Mouse (Mus musculus) urinary bladder, postnatal 25 days (tissue): ENCODE data around the gene Tspyl1.
A peak's percentile ranks its signal among the peaks of the same experiment; 100 is the strongest.
"Not testable (repeated sequence)": the region's sequence is repeated elsewhere in the genome, so short reads cannot be mapped to it uniquely, and the experiment has no call there.

Experiments used
- DNase-seq: peaks from one replicate; pipeline ENCODE4 v3.0.0; 2022; ENCODE audit warnings: low spot score

Gene Tspyl1

DNA sequence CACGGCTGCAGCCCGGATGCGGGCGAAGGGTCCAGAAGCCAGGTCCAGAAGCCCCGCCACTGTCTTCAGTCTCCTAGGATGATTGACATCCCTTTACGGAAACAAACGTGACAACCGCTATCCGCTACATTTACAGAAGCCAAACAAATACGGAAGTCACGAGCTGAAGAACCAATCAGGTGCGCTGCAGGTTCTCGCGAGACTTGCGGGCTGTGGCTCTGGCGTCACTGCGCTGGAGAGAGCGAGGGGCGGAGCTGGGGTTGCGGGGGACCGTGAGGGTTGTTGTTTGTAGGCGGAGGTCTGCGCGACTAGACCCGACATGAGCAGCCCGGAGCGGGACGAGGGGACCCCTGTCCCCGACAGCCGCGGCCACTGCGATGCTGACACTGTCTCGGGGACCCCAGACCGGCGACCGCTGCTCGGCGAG, at the start of gene Tspyl1:
Gene Tspyl1, plus strand, starts transcription at position 229 of the 427 bp plus-strand sequence.
- peak; percentile 97 for DNase-seq

DNA sequence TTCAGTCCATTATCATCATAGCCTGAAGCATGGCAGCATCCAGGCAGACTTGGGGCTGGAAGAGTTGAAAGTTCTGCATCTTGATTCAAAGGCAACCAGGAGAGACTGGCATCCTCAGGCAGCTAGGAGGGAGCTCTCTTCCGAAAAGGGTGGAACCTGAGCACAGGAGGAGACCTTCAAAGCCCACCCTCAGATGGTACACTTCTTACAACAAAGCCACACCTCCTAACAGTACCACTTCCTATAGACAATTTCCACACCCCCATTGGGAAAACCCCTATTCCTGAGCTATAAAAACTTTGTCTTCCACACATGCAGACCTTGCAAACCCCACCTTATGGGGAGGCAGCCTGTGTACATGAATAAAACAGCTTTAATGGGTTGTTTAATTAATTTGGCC, 48.6 kb upstream of the Tspyl1 start:
- DNase-seq, result no peak

DNA sequence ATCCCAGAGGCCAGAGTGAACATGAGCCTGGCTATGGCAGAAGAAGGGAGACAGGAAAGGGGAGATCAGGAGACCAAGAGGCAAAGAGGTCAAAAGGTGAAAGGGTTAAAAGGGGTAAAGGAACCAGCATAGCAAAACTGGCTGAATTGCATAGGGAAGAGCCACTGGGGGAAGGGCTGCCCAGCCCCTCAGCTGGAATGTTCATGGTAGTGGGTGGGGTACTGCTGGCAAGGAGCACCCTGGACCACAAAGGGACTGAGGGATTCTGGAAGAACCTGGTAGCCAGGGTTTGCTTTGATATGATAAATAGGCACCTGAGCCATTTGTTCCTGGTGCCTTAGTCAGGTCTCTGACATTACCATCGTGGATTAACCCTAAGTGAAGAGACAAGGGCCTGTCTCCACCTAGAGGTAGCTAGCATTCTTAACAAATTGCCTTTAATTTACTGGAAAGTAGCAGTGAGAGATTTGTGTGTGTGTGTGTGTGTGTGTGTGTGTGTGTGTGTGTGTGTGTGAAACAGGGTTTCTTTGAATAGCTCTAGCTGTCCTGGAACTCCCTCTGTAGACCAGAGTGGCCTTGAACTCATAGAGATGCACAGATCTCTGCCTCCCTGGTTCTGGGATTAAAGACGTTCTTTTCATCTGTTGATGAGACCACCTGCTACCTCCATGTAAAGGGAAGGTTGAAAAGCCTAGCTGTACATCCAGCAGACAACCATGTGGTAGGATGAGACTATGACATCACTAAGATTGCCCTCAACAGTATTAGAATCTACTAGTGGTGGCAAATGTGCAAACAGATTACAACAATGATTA, 47.9 kb upstream of the Tspyl1 start:
- DNase-seq, result no peak

DNA sequence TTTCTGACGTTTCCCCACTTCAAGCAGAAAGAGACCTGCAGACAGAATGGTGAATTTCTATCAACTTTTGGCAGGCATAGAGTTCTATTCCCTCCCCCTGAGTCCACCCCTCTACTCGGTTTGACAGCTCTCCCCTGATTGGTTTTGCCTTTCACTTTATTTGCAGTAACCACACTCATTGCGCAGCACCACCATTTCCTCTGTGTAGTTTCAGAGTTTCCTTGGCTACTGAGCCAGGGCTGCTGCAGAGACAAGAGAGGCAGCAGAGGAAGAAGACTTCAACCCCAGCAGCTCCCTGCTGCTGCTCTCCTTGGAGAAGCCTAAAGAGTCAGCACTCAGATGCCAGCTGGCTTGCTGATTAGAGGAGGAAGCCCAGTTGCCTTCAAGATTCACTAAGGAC, 46.6 kb upstream of the Tspyl1 start:
- no peak for DNase-seq

DNA sequence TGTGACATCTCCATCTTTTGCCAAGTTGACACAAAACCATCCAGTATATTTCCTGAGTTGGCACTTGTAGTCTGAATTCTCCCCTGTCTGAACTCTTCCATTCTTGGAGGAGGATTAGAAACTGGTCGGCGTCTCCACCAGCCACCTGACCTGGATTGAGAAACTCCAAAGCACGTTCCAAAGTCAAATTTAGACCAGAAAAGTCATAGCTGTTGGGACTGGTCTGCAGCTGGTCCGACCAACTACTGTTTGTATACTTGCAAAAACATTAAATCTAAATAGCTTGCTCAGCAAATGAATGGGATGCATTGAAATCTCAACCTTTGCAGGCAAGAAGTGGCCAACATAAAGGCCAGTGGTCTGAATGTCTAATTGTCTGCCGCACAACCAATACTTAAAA, 45.4 kb upstream of the Tspyl1 start:
- DNase-seq, result no peak

DNA sequence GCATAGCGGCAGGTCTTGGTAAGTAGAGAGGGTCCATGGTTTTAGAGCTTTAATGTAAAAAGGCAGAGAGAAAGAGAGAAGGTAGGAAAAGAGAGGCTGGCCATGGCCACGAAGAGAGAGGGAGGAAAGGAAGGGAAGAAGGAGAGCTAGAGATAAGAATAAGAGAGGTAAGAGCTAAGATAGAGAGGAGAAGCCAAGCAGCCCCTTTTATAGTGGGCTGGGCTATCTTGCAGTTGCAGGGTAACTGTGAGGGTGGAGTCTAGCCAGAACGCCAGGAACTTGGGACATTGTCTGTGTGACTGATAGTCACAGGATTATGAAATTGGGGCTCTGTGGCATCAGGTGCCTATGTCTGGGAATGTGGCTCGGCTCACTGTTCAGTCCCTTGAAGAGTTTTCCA, 43.5 kb upstream of the Tspyl1 start:
- no peak for DNase-seq

DNA sequence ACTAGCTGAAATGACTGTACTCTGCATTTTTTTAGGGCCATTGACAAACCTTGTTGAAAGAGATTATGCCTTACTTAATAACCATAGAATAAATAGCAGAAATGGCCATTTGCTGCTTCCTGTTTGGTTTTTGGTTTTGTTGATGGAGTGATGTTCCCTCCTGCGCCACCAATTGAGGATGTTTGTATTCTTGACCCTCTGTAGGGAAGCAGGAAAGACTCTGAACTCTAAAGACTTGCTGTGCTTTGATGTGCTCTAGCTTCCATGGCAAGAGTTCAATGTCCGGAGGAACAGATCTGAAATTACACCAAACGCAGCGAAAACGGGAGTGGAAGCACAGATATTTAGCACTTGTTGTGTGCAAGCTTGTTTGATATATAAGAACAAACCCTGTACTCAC, 37.2 kb upstream of the Tspyl1 start:
- no peak for DNase-seq

DNA sequence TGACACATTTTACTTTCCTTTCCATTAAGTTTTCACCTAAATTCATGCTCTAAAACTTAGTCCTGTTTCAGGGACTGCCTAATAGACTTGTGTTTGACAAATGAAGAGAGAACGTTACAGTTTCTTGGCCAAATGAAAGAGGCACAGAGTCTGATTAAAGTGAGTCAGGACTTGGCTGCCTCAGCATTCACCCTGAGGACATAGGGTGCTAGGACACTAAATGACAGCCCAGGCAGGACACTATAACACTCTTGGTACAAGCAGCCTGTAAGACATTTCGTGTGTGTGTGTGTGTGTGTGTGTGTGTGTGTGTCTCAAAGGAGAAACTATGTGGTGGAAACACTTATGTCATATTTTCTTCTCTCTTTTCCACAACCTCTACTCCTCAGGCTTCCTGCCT, 35.9 kb upstream of the Tspyl1 start:
- DNase-seq, result no peak

DNA sequence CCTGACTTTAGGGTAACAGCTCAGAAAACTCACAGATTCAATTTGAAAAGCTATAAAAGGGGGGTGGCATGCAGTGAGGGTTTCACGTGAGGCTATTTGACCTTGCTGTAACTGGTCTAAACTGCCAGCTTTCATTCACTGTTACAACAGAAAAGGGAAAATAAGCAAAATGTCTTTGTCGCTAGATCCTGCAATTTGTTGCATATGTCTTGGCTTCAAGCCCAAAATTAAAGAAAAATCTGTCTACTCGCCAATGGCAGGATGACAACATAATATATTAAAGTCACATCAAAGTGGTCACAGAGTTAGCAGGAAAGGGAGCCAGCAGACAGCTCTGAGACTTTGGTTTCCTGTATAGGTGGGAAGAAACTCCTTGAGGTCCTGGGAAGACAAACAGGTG, 34.2 kb upstream of the Tspyl1 start:
- no peak for DNase-seq

DNA sequence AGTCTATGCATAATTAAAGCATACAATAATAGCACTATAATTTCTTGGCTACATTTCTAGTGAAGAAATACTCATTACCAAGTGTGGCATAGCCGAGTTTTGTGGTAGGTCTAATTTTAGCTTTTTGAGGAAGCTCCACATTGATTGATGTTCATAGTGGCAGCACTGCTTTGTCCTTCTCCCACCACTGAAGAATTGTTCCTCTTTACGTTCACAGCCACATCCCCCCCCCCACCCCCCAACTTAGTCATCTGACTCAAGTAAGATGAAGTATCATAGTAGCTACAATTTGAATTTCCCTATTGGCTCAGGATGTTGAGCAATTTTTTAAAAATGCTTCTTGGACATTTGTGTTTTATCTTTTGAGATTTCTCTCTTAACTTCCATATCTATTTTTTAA, 32.4 kb upstream of the Tspyl1 start:
- DNase-seq, result no peak

DNA sequence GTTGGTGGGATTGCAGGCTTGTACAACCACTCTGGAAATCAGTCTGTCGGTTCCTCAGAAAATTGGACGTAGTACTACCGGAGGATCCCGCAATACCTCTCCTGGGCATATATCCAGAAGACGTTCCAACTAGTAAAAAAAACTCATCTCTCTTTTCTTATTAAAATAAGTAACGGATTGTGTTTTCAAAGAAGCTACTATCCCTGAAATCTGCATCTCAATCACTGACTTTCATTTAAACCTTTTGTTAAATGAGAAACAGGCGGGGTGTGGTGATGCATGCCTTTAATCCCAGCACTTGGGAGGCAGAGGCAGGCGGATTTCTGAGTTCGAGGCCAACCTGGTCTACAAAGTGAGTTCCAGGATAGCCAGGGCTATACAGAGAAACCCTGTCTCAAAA, 29.2 kb upstream of the Tspyl1 start:
- not testable (repeated sequence) for DNase-seq

DNA sequence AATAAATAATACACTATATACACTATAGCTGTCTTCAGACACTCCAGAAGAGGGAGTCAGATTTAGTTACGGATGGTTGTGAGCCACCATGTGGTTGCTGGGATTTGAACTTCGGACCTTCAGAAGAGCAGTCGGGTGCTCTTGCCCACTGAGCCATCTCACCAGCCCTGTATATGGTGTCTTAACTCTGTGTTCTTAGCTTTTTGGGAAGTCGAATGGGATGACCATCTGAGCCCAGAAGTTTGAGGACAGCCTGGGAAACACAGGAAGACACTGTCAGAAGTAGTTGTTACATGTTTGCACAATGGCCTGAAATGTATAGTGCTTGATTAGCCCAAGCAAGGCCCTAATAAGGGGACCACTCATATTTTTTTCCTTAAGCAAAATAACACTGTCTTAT, 16.9 kb upstream of the Tspyl1 start:
- no peak for DNase-seq

DNA sequence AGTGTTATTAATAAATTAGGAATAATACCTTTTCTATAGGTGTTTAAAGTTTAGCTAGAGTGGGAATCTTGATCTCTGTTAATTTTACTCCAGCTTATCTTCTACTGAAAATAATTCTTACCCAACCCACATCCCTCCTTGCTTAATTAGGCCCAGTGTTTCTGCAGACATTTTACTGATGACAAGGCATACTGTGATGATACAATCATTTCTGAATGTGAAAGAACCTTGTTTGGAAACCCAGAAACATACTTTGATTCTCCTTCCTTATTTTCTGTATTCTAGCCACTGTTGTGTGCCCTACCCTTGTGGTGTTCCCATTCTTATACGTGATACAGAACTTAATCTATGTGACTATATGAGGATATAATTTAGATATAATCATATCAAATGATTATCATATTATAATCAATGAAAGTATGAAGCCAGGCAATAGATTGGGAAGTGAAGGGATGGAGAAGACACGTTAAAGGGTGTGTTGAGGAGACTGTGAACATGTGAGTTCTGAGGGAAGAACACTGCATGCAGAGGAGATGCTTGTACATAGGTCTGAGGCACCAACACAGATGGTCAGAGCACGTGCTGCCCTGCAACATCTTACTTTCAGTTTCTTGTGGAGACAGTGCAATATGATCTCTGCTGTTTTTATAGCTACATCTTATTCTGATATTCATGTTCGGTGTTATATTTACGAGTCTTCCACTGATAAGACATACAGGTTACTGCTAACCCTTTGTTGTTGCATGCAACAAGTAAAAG, 14.5 kb upstream of the Tspyl1 start:
- DNase-seq, result no peak

DNA sequence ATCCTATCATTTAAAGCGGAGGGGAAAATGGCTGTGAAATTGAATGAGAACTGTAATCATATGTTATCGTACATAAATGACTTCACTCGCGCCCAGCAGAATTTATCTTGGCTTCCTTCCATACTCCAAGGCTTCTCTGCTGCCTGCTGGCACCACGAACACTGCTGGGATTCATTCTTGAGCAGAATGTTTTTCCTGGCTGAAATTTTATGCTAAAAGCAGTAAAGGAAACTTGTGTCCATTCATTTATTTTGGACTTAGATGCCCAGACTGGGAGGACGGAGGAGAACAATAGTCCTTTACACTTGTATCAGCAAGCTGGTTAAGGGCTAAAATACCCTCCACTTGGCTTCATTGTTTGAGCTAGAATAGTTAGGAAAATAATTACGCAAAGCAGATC, 10.3 kb upstream of the Tspyl1 start:
- DNase-seq, result no peak

DNA sequence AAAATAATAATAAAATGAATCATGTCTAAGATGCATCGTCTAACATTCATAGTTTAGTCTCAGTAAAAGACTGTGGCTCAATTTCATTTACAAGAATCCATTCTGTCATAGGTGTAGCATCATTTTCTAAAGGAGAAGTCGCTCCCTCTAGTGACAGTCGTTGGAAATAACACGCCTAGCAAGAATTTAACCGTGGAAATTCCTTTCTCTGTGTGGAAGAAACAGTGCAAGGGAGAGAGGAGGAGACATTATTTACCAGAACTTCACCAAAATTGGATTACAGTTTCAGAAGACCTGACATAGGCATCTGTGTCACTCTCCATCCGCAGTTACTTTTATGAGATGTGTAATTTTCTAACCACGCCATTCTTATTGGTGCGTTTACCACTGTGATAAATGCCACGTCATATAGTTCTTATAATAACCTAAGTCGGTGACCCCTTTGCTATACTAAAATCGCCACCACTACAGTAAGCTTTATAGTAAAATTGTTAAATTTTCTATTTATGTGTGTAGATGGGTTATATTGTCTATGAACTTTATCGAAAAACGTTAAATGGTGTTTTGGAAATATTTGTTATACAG, 1.3 kb upstream of the Tspyl1 start:
- no peak for DNase-seq

DNA sequence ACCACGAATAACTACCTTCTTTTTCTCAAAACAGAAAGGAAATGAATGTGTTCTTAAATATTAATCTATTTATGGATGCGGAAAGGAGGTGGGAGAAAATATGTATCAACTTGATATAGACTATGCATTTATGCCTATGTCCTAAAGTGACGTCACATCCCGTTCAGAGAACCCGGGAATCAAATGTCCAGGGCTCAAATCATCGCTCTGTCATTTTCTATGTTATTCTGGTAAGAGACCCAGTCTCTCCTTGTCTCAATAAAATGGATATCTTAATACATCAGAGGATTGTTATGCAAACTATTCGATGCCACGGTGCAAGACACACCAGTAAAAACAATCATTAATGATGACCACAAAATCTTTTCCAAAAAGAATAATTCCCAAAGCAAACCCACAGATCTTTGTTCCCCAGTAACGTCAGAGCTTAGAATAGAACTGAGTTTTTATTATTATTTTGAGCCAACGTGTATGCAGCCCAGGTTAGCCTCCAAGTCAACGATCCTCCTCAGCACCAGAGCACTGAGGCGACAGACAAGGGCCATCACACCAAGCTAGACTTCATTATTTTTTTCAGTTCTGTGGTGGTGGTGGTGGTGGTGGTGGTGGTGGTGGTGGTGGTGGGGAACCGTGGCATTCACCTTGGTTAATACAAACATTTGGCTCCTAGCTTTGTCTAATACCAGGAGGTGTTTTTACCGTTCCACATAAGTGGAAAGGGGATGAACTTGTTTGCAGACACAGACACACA, 604 bp upstream of the Tspyl1 start:
- DNase-seq, result no peak

DNA sequence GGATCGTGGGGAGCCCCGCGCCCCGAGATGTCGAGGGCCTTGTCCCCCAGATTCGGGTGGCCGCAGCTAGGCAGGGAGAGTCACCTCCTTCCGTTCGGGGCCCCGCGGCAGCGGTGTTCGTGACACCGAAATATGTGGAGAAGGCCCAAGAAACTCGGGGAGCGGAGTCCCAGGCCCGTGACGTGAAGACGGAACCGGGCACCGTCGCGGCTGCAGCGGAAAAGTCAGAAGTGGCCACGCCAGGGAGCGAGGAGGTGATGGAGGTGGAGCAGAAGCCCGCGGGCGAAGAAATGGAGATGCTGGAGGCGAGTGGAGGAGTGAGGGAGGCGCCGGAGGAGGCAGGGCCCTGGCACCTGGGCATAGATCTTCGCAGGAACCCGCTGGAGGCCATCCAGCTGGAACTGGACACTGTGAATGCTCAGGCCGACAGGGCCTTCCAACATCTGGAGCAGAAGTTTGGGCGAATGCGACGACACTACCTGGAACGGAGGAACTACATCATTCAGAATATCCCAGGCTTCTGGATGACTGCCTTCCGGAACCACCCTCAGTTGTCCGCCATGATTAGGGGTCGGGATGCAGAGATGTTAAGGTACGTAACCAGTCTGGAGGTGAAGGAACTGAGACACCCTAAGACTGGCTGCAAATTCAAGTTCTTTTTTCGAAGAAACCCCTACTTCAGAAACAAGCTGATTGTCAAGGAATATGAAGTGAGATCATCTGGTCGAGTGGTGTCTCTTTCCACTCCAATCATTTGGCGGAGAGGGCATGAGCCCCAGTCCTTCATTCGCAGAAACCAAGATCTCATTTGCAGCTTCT, 639 bp downstream of the Tspyl1 start:
- peak; percentile 42 for DNase-seq

DNA sequence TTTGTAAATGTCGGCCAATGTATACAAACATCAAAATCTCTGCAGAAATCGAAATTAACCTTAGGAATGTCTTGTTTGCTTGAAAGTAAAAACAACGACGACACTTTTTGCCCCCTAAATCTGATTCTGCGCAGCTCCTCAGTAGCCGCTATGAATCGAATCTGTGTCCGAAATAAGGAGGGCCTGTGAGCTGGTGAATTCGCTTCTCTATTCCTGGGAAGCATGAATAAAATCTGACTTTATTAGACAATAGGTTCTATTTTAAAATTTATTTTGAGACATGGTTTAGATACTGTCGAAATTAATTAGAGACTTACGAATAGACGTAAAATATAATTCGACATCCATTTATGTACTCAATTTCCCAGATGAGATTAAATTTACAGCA, 14.9 kb downstream of the Tspyl1 start:
- DNase-seq, result no peak

DNA sequence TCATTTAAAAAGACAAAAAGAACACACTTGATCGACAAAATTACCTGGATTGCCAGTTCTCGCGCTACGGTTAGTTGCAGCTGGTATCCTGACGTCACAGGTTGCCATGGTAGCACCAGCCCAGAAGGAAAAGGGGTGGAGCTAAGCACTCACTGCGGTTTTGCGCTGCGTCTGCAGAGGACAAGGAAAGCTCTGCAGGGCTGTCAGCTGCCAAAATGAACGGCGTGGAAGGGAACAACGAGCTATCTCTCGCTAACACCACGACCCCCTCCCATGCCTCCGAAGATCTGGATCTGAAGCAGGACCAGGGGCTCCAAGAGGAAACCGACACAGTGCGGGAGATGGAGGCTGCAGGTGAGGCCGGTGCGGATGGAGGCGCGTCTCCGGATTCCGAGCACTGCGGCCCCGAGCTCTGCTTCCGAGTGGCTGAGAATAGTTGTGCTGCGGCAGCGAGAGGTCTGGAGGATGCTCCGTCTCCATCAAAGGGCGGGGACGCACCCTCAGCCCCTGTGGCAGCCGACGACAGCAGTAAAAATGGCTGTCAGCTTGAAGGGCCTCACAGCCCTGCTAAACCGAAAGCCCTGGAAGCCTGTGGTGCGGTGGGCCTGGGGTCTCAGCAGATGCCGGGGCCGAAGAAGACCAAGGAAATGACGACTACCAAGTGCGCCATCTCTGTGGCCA, 15.4 kb downstream of the Tspyl1 start, which contains the start of gene Tspyl4:
Gene Tspyl4, plus strand, starts transcription at position 144 of the 681 bp plus-strand sequence.
- DNase-seq, result peak; percentile 86

DNA sequence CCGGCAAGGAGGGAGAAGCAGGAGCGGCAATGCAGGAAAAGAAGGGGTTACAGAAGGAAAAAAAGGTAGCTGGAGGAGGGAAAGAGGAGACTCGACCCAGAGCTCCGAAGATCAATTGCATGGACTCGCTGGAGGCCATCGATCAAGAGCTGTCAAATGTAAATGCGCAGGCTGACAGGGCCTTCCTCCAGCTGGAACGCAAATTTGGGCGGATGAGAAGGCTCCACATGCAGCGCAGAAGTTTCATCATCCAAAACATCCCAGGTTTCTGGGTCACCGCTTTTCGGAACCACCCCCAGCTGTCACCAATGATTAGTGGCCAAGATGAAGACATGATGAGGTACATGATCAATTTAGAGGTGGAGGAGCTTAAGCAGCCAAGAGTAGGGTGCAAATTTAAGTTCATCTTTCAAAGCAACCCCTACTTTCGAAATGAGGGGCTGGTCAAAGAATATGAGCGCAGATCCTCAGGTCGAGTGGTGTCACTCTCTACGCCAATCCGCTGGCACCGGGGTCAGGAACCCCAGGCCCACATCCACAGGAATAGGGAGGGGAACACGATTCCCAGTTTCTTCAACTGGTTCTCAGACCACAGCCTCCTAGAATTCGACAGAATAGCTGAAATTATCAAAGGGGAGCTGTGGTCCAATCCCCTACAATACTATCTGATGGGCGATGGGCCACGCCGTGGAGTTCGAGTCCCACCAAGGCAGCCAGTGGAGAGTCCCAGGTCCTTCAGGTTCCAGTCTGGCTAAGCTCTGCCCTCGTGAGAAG, 16.2 kb downstream of the Tspyl1 start:
- DNase-seq, result no peak
